Mouse (Mus musculus) ES-Bruce4 (cell line): ENCODE measurements at regions not wholly inside any gene's neighbourhood (a gene's known extent, or its start where the extent isn't known, plus 50 kb on each side); places are given as distances from the start of the nearest gene placed in this dataset.

Experiments used
- CTCF ChIP-seq: IDR thresholded peaks from one replicate; pipeline ENCODE4 v1.8.1; 2011; ENCODE audit warnings: low read depth, low read length
- POLR2A ChIP-seq: IDR thresholded peaks from one replicate; pipeline ENCODE4 v1.8.1; 2011; ENCODE audit warnings: low read length; ENCODE audit not compliant: insufficient read depth

GRCm38 (mm10) chr14:26328562-26328961 lies 70.8 kb downstream of the Duxbl3 start:
- TF ChIP-seq CTCF (no peak), POLR2A (no peak)
